Mouse (Mus musculus) ES-Bruce4 (cell line): ENCODE measurements at regions not wholly inside any gene's neighbourhood (a gene's known extent, or its start where the extent isn't known, plus 50 kb on each side); places are given as distances from the start of the nearest gene placed in this dataset.

Experiments used
- CTCF ChIP-seq: IDR thresholded peaks from one replicate; pipeline ENCODE4 v1.8.1; 2011; ENCODE audit warnings: low read depth, low read length
- EP300 ChIP-seq: IDR thresholded peaks from 2 replicates; pipeline ENCODE4 v1.6.1; 2011; ENCODE audit warnings: low read depth, low read length; ENCODE audit not compliant: insufficient read depth
- POLR2A ChIP-seq: IDR thresholded peaks from one replicate; pipeline ENCODE4 v1.8.1; 2011; ENCODE audit warnings: low read length; ENCODE audit not compliant: insufficient read depth

DNA sequence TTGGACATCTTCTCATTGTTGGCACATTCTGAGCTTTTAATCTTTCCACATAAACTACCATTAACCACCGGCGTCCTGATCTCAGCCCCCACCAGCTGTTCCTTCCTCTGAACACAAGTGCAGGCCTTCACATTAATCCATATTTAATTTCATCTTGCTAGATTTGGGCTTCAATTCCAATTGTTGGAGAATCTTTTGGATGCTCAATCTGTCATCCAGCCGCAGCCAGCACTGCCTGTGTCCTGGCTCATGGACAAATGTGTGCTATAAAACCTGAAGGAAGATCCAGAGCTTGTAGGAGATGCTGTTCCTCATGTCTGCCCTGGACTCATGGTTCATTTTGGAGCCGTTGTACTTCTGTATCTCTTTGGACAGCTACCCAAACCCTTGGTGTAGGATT is 77.1 kb upstream of the Hs3st2 start:
- no peak for TF ChIP-seq EP300
- no peak for TF ChIP-seq CTCF
- TF ChIP-seq POLR2A, result no peak
